Mouse (Mus musculus) urinary bladder, adult 2 months (tissue): ENCODE data around the gene 3110021N24Rik. TPM values are rescaled to one million over a fixed set of nuclear protein-coding genes. Genes with fewer than 3 reads are reported as not detected.
"Not testable (repeated sequence)": the region's sequence is repeated elsewhere in the genome, so short reads cannot be mapped to it uniquely, and the experiment has no call there.

Experiments used
- DNase-seq: peaks from one replicate; pipeline ENCODE4 v3.0.0; 2022; ENCODE audit warnings: low spot score
- polyA plus RNA-seq: library from polyadenylated mRNA; depleted of rRNA; stranded (reverse); fragments of >200 nt; gene quantifications from 2 replicates; pipeline ENCODE4 v1.2.3, GENCODE M21; 2012; rRNA removed

The 3110021N24Rik gene
- 0.12 and 0.13 TPM in 2 replicates for polyA plus RNA-seq

DNA sequence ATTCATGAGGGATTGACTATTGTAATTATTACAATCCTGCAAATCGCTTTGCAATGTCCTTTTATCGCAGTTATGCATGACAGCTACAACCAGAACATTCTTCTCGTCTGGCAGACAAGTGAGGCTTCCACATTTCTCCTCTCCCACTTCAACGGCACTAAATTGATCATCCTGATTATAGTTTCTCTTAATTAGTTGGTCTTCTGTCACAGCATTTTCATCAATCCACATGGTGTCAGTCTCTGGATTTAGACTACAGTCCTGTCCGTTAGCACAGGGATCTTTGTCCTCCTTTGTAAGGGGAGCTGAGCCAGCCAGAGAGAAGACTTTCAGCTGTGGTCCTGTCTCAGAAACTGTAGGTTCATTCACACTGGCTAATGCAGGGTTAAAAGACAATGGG, at the start of gene 3110021N24Rik:
3110021N24Rik (plus strand) TSS at position 301 of the 400 bp plus-strand sequence.
- no peak for DNase-seq

GRCm38 (mm10) chr4:108686156-108686555, 33.3 kb upstream of the 3110021N24Rik start:
- DNase-seq = no peak

- not testable (repeated sequence) for DNase-seq
These were observed 32.4 kb upstream of the 3110021N24Rik start for GRCm38 (mm10) chr4:108687098-108687497.

DNA sequence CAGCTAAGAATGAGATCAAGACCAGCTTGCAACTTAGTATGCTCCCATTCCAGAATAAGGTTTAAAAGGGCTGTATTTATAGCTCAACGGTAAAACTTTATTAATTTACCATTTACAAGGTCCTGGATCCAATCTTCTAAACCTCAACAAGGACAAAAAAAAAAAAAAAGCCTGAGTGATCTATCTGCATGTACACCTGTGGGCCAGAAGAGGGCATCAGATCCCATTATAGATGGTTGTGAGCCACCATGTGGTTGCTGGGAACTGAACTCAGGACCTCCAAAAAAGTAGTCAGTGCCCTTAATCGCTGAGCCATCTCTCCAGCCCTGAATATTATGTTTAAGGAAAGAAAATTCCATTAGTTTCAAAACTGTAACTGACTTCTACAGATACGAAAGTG, 29.0 kb upstream of the 3110021N24Rik start:
- no peak for DNase-seq

GRCm38 (mm10) chr4:108691469-108691868, 28.0 kb upstream of the 3110021N24Rik start:
- no peak for DNase-seq

DNA sequence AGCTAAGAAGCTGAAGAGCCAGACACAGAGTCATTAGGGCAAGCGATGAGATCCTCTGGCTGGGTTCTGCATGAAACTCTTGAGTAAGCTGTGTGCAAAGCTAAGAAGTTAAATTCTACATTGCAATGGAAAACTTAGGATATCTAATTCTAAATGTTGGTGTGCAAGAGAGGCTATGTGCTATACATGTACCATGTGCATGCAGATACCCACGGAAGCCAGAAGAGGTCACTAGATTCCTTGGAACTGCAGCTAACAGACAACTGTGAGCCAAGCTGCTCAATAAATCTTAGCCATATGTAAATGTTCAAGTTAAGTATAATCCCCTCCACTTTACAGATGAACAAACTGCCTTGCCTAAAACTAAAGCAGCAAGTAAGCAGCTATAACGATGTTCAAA, 22.5 kb upstream of the 3110021N24Rik start:
- no peak for DNase-seq

DNA sequence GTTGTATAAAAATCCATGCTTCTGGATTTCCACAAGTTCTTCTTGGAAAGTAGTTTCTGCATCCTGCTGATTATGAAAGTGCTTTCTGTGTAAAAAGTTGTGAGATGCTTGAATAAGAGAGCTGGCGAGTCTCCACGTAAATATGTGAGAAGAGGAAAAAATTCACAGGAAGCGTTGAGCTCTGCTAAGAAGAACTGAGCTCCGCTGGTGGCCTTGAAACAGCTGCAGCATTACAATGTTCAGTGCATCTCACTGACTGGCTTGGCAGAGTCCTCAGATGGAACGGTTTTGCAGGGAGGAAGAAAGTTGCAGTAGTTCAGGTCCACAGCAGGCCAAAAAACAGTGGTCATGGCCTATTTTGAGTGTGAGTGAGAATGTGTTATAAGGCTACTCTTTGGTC, 11.2 kb upstream of the 3110021N24Rik start:
- DNase-seq = no peak

GRCm38 (mm10) chr4:108721245-108721784, 1.9 kb downstream of the 3110021N24Rik start:
- DNase-seq = no peak

GRCm38 (mm10) chr4:108724102-108724501, 4.7 kb downstream of the 3110021N24Rik start:
- no peak for DNase-seq

GRCm38 (mm10) chr4:108730450-108730849, 11.0 kb downstream of the 3110021N24Rik start:
- DNase-seq = no peak

- no peak for DNase-seq
These were observed 12.1 kb downstream of the 3110021N24Rik start for GRCm38 (mm10) chr4:108731582-108731981.

GRCm38 (mm10) chr4:108746160-108746873, 26.9 kb downstream of the 3110021N24Rik start:
- DNase-seq = no peak

DNA sequence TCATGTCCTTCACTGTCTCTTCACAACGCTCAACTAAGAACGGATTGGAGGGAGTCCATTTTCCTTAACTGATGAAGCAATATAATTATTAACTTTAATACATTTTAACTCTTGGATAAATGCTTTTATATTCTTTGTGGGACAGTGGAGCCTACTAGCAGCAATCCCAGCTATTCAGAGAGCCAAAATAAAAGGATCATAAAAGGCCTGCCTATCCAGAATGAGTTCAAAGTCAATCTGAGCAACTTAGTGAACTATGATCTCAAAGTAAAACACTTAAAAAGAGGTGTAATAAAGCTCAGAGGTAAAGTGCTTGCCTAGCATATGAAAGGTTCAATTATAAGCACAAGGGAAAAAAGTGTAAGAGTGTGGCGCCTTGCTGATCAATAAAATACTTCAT, 40.1 kb downstream of the 3110021N24Rik start:
- DNase-seq = no peak

GRCm38 (mm10) chr4:108768527-108768926, 49.1 kb downstream of the 3110021N24Rik start:
- no peak for DNase-seq

GRCm38 (mm10) chr4:108779763-108780056, 60.3 kb downstream of the 3110021N24Rik start:
- no peak for DNase-seq

DNA sequence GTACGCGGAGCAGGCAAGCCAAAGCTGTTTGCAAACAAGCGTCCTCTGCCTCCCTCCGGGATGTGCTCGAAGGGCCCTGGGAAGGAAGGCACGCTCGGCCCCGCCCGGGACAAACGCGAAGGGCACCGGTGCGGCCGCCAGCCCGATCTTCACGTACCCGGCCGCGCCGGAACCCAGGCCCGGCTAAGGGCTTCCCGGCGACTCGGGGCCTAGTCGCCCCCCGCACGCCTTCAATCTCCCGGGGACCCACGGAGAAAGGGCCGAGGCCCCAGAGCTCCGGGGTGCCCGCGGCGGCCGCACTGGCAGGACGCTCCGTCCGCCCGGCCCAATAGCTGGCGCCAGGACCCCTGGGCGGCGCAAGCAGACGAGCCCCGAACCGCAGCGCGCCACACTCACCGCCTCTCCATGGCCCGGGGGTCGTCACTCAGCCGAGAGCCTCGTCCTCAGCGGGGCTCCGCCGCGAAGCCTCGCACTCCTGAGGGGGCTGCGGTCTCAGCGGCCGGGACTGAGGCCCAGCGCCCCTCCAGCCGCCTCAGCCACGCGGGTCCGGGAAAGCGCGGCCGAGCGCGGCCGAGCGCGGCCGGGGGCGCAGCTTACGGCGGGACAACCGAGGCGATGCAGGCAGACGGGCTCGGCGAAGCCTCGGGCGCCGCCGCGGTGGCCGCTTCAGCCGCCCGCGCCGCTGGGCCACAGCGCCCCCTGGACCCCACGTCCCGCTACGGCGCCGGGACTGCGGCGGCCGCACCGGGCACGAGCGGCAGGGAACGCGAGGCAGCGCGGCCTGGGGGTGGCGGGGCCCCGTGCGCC, 60.8 kb downstream of the 3110021N24Rik start, which contains the start of gene Zfyve9:
Zfyve9 (minus strand) TSS at position 742 of the 807 bp plus-strand sequence.
- peak; percentile 80 for DNase-seq

DNA sequence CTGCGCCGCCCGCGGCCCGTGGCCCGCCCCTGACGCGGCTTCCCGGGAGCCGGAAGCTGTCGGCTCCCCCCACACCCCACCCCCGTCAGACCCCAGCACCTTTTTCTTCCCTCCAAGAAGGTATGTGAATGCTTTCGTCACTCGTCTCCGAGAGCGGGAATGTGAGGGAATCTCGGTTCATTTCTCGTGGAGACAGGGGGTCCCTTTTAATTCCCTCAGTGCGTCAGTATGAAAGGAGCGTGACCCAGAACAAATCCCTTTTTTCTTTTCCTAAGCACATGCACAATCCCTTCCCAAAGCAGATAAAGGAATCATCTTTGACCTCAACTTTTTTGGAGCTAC, 61.4 kb downstream of the 3110021N24Rik start:
- no peak for DNase-seq

GRCm38 (mm10) chr4:108781596-108781995, 62.1 kb downstream of the 3110021N24Rik start:
- no peak for DNase-seq

DNA sequence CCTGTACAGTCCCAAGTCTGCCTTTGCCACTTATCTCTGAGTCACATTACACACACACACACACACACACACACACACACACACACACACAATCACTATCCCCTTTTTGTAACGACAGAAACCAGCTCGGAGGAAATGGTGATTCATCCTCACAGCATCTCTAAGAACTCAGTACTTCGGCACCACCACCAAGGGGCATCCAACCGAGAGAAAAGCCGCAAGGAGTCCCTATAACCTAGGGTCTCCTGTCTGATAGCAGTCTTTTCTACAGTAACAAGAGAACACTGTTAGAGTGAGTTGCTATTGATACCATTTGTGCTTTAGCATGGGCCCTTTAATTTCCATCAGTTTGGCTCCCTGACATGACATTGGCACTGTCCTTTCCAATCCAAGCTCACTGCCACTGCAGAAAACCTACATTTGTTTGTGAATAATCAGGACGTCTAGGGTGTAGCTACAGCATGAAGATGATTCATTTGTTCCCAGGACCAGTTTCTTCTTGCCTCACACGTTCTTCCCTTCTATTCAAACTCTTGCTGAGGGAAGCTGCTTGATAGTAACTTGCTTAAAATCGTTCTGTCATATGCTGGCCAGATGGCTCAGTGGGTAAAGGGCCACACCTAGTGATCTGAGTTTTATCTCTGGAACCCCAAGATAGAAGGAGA, 63.1 kb downstream of the 3110021N24Rik start:
- DNase-seq = no peak

GRCm38 (mm10) chr4:108789258-108789936, 69.9 kb downstream of the 3110021N24Rik start:
- DNase-seq = no peak

DNA sequence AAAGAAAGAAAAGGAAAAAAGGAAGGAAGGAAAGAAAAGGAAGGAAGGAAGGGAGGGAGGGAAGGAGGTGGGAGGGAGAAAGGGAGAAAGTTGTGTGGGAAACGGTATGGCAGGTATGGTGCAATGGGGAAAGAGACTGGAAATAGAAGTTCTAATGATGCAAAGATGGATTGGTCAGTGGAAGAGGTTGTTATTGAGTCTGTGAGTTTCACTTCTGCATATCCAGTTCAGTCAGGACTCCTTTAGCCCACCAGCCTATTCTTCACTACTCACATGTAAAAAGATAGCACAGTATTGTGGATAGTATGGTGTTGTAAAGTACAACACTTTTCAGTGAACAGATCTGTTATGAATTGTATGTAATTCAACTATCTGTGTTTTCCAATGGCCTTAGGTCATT, 71.1 kb downstream of the 3110021N24Rik start:
- DNase-seq = no peak

- DNase-seq = no peak
These were observed 74.5 kb downstream of the 3110021N24Rik start for GRCm38 (mm10) chr4:108793941-108794340.
